Mouse (Mus musculus): ENCODE measurements around the gene Psma7.

DNA sequence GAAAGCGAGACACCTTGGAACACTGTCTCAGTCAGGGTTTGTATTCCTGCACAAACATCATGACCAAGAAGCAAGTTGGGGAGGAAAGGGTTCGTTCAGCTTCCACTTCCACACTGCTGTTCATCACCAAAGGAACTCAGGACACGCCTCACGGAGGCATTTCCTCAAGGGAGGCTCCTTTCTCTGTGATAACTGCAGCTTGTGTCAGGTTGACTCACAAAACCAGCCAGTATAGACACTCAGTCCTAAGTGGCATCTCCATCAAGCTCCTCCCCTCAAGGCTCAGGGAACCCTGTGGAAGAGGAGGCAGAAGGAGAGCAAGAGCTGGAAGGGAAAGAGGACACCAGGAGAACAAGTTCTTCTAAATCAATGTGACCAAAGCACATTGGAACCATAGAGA lies 43.8 kb downstream of the Psma7 start:
- TF ChIP-seq POLR2A (IDR thresholded peaks at IDR 0.05; ENCODE audit: insufficient read length, low read depth) (no peak), TCF12 (IDR thresholded peaks at IDR 0.05; ENCODE audit: insufficient read depth, poor library complexity, severe bottlenecking) (no peak), CEBPB (IDR thresholded peaks at IDR 0.05; ENCODE audit: insufficient read depth, poor library complexity, severe bottlenecking) (no peak), USF1 (IDR thresholded peaks at IDR 0.05; ENCODE audit: low read depth) (no peak), POLR2AphosphoS2 (IDR thresholded peaks at IDR 0.05; ENCODE audit: insufficient read length, low read depth) (no peak), SRF (IDR thresholded peaks at IDR 0.05; ENCODE audit: control insufficient read depth, insufficient read length, low read depth) (no peak), MAX (IDR thresholded peaks at IDR 0.05; ENCODE audit: low read depth) (no peak), E2F4 (IDR thresholded peaks at IDR 0.05; ENCODE audit: insufficient read depth) (no peak), MYOG (IDR thresholded peaks at IDR 0.05; ENCODE audit: control insufficient read depth in 1 of 3, insufficient read depth in 1 of 3, insufficient read length in 2 of 3, low read depth in 2 of 3) (no peak), REST (IDR thresholded peaks at IDR 0.05; ENCODE audit: insufficient read depth, insufficient read length) (no peak)
